Mouse (Mus musculus): Measurements from ENCODE around the gene Gpd2. TPM values are rescaled to one million over a fixed set of nuclear protein-coding genes. Genes with fewer than 3 reads are reported as not detected.

Gpd2 gene
- total RNA-seq (2021), result 10 to 100 TPM; 19.3 to 21.0 TPM

GRCm38 (mm10) chr2:57237475-57237919 is at the start of gene Gpd2:
Gpd2 (plus strand) TSS chr2:57237635.
- no peak for DNase-seq

- no peak for DNase-seq
Measured at GRCm38 (mm10) chr2:57188237-57188636, 49.2 kb upstream of the Gpd2 start.

DNA sequence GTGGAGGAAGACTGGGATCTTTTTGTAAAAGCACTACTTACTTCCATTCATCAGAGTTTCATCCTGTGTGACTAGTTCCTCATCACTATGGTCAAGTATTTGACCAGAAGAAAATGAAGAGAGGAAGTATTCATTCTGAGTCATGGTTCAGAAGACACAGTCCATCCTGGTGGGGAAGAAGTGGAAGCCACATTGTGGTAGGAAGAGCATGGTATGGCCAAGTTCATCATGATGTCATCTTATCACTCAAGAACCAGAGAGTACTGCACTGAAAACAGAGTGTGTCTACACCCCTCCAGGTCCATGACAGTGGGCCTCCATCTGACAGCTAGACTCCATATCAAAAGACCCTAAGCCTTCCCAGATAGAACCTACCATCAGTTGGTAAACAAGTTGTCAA is 46.6 kb upstream of the Gpd2 start:
- DNase-seq, result no peak

DNA sequence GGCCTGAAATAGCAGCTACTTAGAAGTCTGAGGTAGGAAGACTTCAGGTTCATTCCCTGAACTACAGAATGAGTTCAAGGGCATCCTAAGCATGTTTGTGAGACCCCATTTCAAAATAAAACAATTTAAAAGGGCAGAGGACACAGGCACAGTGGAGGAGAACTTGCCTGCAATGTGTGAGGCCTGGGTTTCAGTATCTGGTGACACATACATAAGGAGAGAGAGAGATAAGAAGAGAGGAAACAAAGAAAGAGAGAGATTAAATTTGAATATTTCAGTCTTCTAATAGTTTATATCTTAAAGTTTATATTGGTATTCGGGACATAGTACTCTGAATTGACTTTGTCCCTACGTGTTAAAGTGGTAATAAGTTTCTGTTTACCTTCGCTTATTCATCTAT is 38.4 kb upstream of the Gpd2 start:
- no peak for DNase-seq

- DNase-seq, result no peak
Measured at GRCm38 (mm10) chr2:57208472-57209083, 28.9 kb upstream of the Gpd2 start.

DNA sequence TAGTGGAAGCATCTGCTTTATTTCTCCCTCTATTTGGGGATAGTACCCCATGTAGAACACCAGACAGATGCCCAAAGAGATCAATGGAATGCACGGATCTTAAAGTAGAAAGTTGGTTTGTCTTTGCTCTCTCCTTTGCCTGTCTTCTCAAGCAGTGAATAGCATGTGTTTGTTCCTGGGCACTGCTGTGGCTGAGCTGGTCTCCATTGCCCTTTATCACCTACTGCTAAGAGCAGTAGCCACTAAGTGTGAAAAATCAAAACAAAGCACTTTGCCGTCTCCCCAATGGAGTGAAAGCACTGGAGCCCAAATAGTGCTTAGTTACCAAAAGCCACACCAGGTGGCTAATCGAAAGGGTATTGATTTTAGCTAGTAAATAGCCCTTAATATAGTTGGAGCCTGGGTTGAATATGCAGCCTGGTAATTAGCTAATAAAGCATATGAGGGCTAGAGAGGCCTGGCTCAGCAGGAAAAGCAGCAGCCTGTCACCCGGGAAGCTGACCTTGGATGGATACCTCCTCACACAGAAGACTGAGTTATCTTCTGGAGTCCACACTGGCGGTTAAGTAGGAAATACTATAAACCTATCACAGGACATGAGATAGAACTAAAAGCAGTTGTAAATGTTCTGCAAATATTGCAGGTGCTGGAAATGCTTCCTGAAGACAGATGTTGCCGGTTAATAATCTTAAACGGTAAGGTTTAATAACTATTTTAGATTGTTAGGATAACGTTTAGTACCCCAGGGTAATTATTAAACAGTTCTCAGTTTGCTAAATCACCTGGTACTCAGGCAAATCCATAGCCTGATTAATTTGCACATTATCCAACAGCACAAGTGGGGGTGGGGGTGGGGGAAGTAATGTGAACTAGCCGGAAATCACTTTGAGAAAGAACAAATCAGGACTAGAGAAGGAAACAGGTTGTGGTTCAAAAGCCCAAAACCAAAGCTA is 26.1 kb upstream of the Gpd2 start:
- no peak for DNase-seq

DNA sequence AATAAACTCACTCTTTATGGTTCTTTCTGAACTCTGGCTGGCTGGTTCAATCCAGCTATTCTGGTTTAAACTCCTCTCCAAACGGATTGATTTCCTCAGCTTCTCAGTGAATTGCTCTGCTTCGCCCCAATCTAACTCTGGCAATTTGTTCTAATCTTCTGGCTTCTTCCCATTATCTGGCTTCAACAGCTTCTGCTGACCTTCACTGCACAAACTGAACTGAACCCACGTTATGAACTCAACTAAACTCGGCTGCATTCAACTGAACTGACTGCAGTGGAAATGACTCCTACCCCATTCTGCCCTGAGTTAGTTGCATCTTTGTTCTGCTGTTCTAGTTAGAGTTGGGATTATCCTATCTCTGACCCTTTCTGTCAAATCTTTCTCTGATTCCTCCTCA is 24.1 kb upstream of the Gpd2 start:
- no peak for DNase-seq

- DNase-seq, result no peak
Measured at GRCm38 (mm10) chr2:57223288-57224026, 14.0 kb upstream of the Gpd2 start.

- no peak for DNase-seq
Measured at GRCm38 (mm10) chr2:57225236-57225635, 12.2 kb upstream of the Gpd2 start.

DNA sequence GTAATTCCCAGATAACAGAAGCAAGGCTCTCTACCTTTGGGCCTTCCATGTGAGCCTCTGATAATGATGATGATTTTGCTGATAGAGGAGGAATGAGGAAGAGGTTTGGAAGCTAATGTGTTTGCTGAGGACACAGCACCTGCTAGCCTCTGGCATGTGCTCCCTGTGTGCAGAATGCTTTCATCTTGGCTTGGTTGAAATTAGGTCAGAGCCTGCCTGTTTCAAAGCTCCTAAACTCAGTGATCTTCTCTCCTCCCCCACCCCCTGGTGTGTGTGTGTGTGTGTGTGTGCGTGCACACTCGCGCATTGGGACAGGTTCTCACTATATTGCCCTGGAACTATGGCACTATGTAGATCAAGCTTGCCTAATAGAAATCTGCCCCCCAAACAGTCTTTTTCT is 10.0 kb upstream of the Gpd2 start:
- no peak for DNase-seq

DNA sequence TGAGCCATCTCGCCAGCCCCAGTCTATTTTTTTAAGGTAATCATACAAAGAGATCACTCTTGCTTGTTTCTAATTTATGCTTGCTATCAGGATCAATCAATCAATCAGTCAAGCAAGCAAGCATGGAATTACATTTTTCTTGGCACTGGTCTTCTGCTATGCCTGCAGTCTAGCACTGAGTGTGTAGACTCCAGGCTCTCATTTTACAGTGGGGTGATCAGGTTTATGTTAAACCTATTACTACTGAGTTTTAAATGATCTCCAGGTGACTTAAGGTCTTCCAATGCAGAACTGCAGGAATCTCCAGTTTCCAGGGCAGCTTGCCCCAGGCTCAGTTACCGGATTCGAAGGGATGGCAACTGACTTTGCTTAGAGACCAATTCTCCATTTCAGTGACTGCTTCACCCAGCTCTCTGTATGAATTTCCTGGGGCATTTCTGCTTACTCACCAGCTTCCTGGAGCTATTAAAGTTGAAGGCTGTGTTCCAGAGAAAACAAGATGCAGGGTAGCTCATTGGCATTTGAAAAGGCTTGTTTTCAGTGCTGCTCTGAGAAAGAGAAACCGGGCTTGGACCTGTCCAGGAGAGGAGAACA is 7.7 kb upstream of the Gpd2 start:
- DNase-seq, result no peak

GRCm38 (mm10) chr2:57231432-57231831 is 6.0 kb upstream of the Gpd2 start:
- DNase-seq, result no peak

DNA sequence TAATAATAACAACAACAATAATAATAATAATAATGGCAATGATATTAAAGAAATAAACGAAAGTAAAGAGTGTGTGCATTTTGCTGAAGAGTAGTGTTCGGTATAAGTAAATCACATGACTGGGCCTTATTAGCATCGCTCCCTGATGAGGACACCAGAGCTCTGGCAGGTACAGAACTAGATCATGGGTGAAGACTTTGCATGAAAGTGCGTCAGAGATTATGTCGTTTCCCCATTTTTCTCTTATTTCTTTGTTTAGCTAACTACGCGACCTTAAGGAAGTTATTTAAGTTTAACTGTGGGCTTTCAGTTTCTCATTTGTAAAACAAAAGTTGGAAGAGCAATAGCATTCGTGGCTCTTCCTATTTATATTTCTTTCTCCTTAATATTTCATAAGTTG is 5.1 kb upstream of the Gpd2 start:
- no peak for DNase-seq

- DNase-seq, result no peak
Measured at GRCm38 (mm10) chr2:57236246-57236645, 1.2 kb upstream of the Gpd2 start.

- DNase-seq, result no peak
Measured at GRCm38 (mm10) chr2:57237026-57237425, 409 bp upstream of the Gpd2 start.

GRCm38 (mm10) chr2:57237920-57238613 is 632 bp downstream of the Gpd2 start:
- DNase-seq, result peak; percentile 92

GRCm38 (mm10) chr2:57238614-57239165 is 1.3 kb downstream of the Gpd2 start:
- DNase-seq, result peak; percentile 8

DNA sequence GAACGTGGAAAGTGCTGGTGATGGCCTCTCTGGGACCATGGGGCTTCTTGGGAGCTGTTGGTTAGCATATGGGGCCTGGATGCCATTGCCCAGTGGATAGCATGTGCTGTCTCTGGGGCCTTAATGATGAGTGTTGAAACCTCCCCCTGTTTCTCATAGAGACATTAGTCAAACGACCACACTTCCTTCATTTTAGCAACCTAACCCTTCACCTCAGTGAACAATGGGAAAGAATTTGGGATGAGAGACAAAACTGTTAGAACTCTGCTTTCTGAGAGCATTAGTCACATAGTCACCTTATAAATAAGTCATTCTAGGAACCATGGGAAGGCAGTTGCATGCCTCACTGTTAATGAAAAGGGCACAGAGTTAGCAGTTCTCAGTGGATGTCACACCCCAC is 1.9 kb downstream of the Gpd2 start:
- no peak for DNase-seq

GRCm38 (mm10) chr2:57243987-57244386 is 6.6 kb downstream of the Gpd2 start:
- DNase-seq, result no peak

- no peak for DNase-seq
Measured at GRCm38 (mm10) chr2:57245721-57246328, 8.4 kb downstream of the Gpd2 start.

- DNase-seq, result no peak
Measured at GRCm38 (mm10) chr2:57250113-57250512, 12.7 kb downstream of the Gpd2 start.
